Mouse (Mus musculus): ENCODE data around the gene Ttc28.

DNA sequence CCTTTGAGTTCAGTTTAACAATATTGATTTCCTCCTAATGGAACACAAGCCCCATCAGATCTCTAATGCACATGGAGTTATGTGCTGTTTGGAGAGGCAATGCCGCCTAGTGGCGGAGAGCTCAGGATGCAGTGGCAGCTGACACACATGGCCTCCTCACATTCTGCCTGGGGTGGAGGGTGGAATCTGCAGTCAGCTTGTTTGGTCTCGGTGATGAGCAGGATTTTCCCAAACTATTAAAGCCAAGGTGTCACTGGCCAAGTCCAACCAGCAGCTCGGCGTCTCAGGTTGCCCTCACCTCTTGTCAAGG is 329.0 kb downstream of the Ttc28 start:
- TF ChIP-seq POLR2A (IDR thresholded peaks at IDR 0.05; ENCODE audit: control insufficient read depth, extremely low read depth, insufficient read depth, low read length, poor library complexity) (no peak), CTCF (IDR thresholded peaks at IDR 0.05; ENCODE audit: borderline replicate concordance, control insufficient read depth, extremely low read depth, insufficient read depth, low read length, poor library complexity) (0 out of 2 replicates have a peak, but pooled peaks have one; percentile 46)
